Mouse (Mus musculus): Measurements from ENCODE around the gene Gm3646. TPM values are rescaled to one million over a fixed set of nuclear protein-coding genes. Genes with fewer than 3 reads are reported as not detected.

The Gm3646 gene
- polyA plus RNA-seq, 1 experiment from 2014 or later, result not detected

DNA sequence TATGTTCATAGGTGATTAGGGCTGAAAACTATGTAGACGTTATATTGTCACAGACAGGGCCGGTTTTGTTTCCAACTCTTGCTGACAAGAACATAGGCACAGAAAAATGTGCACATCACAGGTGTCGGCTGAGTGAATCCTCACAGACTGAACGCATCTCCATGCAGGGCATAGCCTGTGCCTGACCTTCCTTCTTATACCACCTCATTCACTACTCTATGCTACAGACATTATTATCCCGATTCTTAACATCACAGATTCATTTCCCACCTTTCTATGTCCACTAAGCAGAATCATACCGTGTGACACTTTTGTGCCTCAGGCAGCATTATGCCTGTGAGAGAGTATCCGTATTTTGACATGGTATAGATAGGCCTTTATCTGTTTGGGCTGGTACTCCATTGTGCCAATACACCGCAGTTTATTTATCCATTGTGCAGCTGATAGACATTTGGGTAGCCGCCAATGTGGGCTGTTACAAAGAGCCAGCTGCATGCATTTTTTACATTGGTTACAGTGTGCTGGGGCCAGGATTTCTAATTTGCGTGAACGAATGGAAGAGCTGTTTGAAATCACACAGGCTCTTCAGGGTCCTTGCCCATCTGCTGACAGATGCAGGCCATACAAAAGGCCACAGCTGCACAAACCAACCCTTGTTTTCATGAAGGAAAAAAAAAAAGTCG is 33.5 kb upstream of the Gm3646 start:
- 63% methylated on average over 12 of the region's 12 CpGs for WGBS
- Histone ChIP-seq H3K9me3 (replicated peaks; ENCODE audit: control insufficient read depth, low read length) (no peaks in the 10 kb centered on the region), H3K27ac (ENCODE audit: low read length) (no peak overlapping the region), H3K36me3 (ENCODE audit: control insufficient read depth, insufficient read depth, low read length) (no peaks in the 10 kb centered on the region), H3K27me3 (ENCODE audit: control insufficient read depth, insufficient read depth, low read length) (no peaks in the 10 kb centered on the region), H3K9ac (ENCODE audit: low read length) (no peak overlapping the region), H3K4me2 (ENCODE audit: low read depth, low read length) (no peak overlapping the region), H3K4me3 (replicated peaks; ENCODE audit: low read length) (no peak overlapping the region), H3K4me1 (ENCODE audit: control insufficient read depth, insufficient read depth, low read length) (0 out of 2 replicates have a peak, but pooled peaks cover 3% of the 10 kb centered on the region)
- no peak for ATAC-seq (ENCODE audit: insufficient read depth, low FRiP score)

DNA sequence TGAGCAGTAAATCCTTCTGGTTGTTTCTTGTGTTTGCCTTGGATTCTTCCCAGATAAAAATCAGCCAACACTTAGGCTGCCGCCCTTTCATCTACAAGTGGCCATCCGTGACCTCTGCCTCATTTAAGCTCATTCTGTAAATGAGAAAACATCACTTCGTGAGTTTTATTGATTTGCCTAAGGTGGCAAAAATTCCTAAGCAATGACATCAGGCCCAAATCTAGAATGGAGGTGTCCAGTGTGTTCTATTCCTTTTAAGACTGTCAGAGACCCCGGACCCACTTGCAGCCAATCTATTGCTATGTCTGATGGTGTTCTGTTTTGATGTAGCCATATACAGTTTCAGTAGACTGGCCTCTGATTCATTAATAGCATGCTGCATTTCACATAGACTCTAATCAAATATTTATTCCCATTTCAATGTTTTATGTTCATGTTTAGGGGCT is 26.5 kb upstream of the Gm3646 start:
- Histone ChIP-seq H3K4me3 (replicated peaks; ENCODE audit: low read length) (no peak overlapping the region), H3K27ac (ENCODE audit: low read length) (no peak overlapping the region), H3K27me3 (ENCODE audit: control insufficient read depth, insufficient read depth, low read length) (no peaks in the 10 kb centered on the region), H3K9ac (ENCODE audit: low read length) (no peak overlapping the region), H3K36me3 (ENCODE audit: control insufficient read depth, insufficient read depth, low read length) (no peaks in the 10 kb centered on the region), H3K9me3 (replicated peaks; ENCODE audit: control insufficient read depth, low read length) (no peaks in the 10 kb centered on the region), H3K4me2 (ENCODE audit: low read depth, low read length) (no peak overlapping the region), H3K4me1 (ENCODE audit: control insufficient read depth, insufficient read depth, low read length) (no peaks in the 10 kb centered on the region)
- no peak for ATAC-seq (ENCODE audit: insufficient read depth, low FRiP score)
- WGBS, result 59% methylated on average over 4 of the region's 4 CpGs

DNA sequence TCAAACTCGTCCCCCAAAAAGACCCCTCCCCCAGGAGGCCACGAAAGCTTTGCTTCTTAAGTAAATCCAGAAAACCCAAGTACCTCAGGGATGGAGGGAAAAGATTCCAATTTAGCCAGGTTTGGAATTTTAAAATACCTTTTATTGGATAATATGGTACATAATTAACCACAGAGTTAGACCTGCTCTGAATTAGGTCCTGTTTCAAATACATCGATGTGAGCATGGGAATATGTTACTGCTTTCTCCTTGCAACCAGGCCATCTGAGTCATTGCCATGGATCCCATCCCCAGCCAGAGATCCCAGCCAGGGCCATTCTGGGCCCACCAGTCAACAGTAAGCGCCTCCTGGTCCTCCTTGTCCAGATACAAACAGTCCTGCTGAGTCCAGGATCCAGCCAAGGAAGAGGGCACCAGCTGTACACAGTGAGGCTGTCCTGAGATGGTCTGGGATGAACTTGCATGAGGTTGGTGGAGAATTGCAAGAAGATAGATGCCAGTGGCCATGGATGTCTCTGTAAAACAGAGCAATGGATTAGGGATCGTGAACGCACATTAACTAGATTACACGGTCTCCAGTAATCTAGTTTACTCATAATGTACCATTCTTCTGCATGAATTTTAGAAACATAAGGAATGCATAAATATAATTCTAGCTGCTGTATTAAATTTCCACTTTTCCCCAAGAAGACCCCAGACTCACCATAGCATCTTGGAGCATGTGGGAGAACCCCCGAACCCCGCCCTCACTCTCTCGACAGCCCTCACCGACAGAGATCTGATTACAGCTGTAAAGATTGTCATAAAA is 25.9 kb upstream of the Gm3646 start:
- Histone ChIP-seq H3K27me3 (ENCODE audit: control insufficient read depth, insufficient read depth, low read length) (no peaks in the 10 kb centered on the region), H3K27ac (ENCODE audit: low read length) (no peak overlapping the region), H3K9ac (ENCODE audit: low read length) (no peak overlapping the region), H3K4me3 (replicated peaks; ENCODE audit: low read length) (no peak overlapping the region), H3K36me3 (ENCODE audit: control insufficient read depth, insufficient read depth, low read length) (no peaks in the 10 kb centered on the region), H3K9me3 (replicated peaks; ENCODE audit: control insufficient read depth, low read length) (no peaks in the 10 kb centered on the region), H3K4me1 (ENCODE audit: control insufficient read depth, insufficient read depth, low read length) (no peaks in the 10 kb centered on the region), H3K4me2 (ENCODE audit: low read depth, low read length) (no peak overlapping the region)
- 75% methylated on average over 11 of the region's 11 CpGs for WGBS
- ATAC-seq (ENCODE audit: insufficient read depth, low FRiP score), result no peak

DNA sequence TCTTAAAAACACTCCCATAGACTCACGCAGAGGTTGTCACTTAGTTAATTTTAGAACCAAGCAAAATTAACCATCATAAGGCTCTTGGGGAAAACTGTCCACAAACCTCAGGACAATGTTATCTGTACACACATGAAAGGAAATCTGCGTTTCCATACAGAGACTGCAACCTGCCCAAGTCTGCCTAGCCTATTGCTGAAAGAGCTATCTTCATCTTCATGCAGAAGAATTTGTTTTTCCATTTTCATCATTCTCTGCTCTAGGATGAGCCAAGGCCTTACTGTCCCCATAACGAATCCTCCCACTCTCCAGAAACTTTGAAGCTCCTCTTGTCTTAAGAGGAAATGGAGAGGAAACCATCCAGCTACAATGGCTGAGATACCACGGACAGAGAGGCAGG is 19.8 kb upstream of the Gm3646 start:
- H3K9ac ChIP-seq (ENCODE audit: low read length), result no peak overlapping the region
- 68% methylated on average over 4 of the region's 4 CpGs for WGBS
- H3K4me2 ChIP-seq (ENCODE audit: low read depth, low read length), result no peak overlapping the region
- no peaks in the 10 kb centered on the region for H3K4me1 ChIP-seq (ENCODE audit: control insufficient read depth, insufficient read depth, low read length)
- H3K27ac ChIP-seq (ENCODE audit: low read length), result no peak overlapping the region
- H3K9me3 ChIP-seq (replicated peaks; ENCODE audit: control insufficient read depth, low read length), result no peaks in the 10 kb centered on the region
- no peaks in the 10 kb centered on the region for H3K36me3 ChIP-seq (ENCODE audit: control insufficient read depth, insufficient read depth, low read length)
- H3K27me3 ChIP-seq (ENCODE audit: control insufficient read depth, insufficient read depth, low read length), result no peaks in the 10 kb centered on the region
- no peak overlapping the region for H3K4me3 ChIP-seq (replicated peaks; ENCODE audit: low read length)
- no peak for ATAC-seq (ENCODE audit: insufficient read depth, low FRiP score)

DNA sequence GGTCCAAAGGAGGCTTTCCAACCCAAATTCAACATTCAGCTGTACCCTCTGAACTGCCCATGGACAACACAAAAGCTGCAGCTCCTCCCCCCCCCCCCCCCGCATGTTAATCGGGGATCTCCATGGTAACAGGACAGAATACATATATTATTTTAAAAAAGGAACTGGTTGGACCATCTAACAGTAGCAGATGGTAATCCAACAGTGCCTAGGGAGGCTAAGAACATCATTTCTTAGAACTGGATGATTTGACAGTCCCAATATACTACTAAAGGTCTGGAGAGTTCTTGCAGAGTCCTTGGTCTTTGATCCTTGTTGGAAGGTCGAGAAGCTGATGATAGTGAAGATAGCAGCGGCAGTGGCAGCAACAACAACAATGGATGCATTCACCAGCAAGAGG is 19.1 kb upstream of the Gm3646 start:
- Histone ChIP-seq H3K9me3 (replicated peaks; ENCODE audit: control insufficient read depth, low read length) (no peaks in the 10 kb centered on the region), H3K27ac (ENCODE audit: low read length) (no peak overlapping the region), H3K4me2 (ENCODE audit: low read depth, low read length) (no peak overlapping the region), H3K9ac (ENCODE audit: low read length) (no peak overlapping the region), H3K4me3 (replicated peaks; ENCODE audit: low read length) (no peak overlapping the region), H3K4me1 (ENCODE audit: control insufficient read depth, insufficient read depth, low read length) (no peaks in the 10 kb centered on the region), H3K27me3 (ENCODE audit: control insufficient read depth, insufficient read depth, low read length) (no peaks in the 10 kb centered on the region), H3K36me3 (ENCODE audit: control insufficient read depth, insufficient read depth, low read length) (no peaks in the 10 kb centered on the region)
- no peak for ATAC-seq (ENCODE audit: insufficient read depth, low FRiP score)
- 56% methylated on average over 4 of the region's 4 CpGs for WGBS

DNA sequence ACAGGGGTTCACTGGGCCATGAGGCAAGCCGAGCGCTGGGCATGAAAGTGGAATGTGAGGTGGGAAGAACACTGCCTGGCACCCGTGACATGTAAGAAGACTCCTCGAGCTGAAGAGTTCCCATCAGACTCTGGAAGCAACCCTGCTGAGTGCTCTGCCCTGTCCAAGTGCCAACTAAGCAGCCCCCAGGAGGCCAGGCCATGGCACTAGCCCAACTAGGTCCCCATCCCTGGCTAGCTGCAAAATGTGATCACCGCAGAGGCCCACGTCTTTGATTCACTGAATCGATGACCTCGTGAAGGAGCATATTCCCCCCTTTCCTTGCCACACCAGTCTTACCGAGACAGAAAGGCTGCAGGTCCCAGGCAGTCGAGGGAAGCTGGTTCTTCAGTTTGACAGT is 14.5 kb upstream of the Gm3646 start:
- no peaks in the 10 kb centered on the region for H3K9me3 ChIP-seq (replicated peaks; ENCODE audit: control insufficient read depth, low read length)
- no peak overlapping the region for H3K4me2 ChIP-seq (ENCODE audit: low read depth, low read length)
- no peak overlapping the region for H3K9ac ChIP-seq (ENCODE audit: low read length)
- no peaks in the 10 kb centered on the region for H3K4me1 ChIP-seq (ENCODE audit: control insufficient read depth, insufficient read depth, low read length)
- no peak for ATAC-seq (ENCODE audit: insufficient read depth, low FRiP score)
- 69% methylated on average over 10 of the region's 10 CpGs for WGBS
- no peak overlapping the region for H3K27ac ChIP-seq (ENCODE audit: low read length)
- no peaks in the 10 kb centered on the region for H3K36me3 ChIP-seq (ENCODE audit: control insufficient read depth, insufficient read depth, low read length)
- H3K4me3 ChIP-seq (replicated peaks; ENCODE audit: low read length), result no peak overlapping the region
- no peaks in the 10 kb centered on the region for H3K27me3 ChIP-seq (ENCODE audit: control insufficient read depth, insufficient read depth, low read length)

DNA sequence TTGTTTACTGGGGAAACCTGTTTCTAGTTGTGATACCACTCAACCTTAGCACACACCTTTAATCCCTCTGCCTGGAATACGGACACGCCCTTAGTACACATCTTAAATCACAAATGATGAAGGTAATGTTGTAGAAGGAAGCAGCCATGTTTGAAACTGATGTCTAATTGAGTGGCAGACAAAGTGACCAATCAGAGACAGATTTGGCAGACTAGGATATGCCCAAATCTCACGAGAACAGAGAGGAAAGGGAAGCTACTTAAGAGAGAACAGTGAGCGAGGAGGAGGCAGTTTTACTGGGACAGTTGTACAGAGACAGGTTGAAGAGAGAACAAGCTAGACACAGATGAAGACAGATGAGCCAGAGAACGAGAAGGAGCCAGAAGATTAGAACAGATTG is 10.6 kb upstream of the Gm3646 start:
- no peak overlapping the region for H3K4me2 ChIP-seq (ENCODE audit: low read depth, low read length)
- no peak overlapping the region for H3K27ac ChIP-seq (ENCODE audit: low read length)
- no peaks in the 10 kb centered on the region for H3K4me1 ChIP-seq (ENCODE audit: control insufficient read depth, insufficient read depth, low read length)
- H3K9ac ChIP-seq (ENCODE audit: low read length), result no peak overlapping the region
- 80% methylated on average over 5 of the region's 5 CpGs for WGBS
- no peaks in the 10 kb centered on the region for H3K27me3 ChIP-seq (ENCODE audit: control insufficient read depth, insufficient read depth, low read length)
- H3K4me3 ChIP-seq (replicated peaks; ENCODE audit: low read length), result no peak overlapping the region
- no peaks in the 10 kb centered on the region for H3K36me3 ChIP-seq (ENCODE audit: control insufficient read depth, insufficient read depth, low read length)
- H3K9me3 ChIP-seq (replicated peaks; ENCODE audit: control insufficient read depth, low read length), result no peaks in the 10 kb centered on the region
- ATAC-seq (ENCODE audit: insufficient read depth, low FRiP score), result no peak

DNA sequence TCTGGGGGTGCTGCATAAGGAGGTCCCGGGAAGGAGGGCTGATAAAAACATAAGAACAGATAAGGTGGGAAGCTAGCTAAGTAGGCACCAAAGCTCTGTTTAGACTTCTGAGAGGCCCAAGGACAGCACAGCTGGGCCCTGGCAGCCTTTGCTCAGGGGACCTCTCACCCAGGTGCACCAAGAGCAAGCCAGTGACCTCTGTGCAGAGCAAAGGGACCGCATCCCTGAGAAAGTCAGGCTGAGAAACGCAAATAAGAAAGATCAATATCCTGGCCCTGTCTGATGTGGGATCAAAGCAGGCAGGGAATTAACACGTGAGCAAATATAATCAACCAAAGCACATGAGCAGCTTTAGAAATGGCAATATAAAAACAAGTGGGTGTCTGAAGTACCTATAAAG is 7.9 kb upstream of the Gm3646 start:
- Histone ChIP-seq H3K4me3 (replicated peaks; ENCODE audit: low read length) (no peak overlapping the region), H3K9ac (ENCODE audit: low read length) (no peak overlapping the region), H3K4me2 (ENCODE audit: low read depth, low read length) (no peak overlapping the region), H3K36me3 (ENCODE audit: control insufficient read depth, insufficient read depth, low read length) (no peaks in the 10 kb centered on the region), H3K27ac (ENCODE audit: low read length) (no peak overlapping the region), H3K27me3 (ENCODE audit: control insufficient read depth, insufficient read depth, low read length) (no peaks in the 10 kb centered on the region), H3K9me3 (replicated peaks; ENCODE audit: control insufficient read depth, low read length) (no peaks in the 10 kb centered on the region), H3K4me1 (ENCODE audit: control insufficient read depth, insufficient read depth, low read length) (no peaks in the 10 kb centered on the region)
- WGBS, result 44% methylated on average over 4 of the region's 4 CpGs
- no peak for ATAC-seq (ENCODE audit: insufficient read depth, low FRiP score)

DNA sequence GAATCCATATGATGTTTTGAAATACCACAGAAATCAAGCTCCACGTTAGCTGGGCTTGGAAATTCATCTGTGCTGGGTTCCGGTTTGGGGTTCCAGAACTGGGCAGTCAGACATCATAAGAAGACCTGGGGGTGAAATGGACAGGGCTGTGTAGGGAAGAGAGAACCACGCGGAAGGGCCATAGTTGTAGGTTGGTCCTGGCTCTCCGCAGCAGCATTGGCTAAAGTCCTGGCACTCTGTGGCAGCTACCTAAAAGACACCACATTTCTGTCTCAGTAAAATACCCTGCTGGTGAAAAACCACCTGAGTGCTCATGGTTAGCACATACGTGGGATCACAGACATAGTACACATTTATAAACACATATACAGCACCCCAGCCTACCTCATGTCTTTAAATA is 343 bp downstream of the Gm3646 start:
- H3K9me3 ChIP-seq (replicated peaks; ENCODE audit: control insufficient read depth, low read length), result no peaks in the 10 kb centered on the region
- ATAC-seq (ENCODE audit: insufficient read depth, low FRiP score), result no peak
- no peak overlapping the region for H3K9ac ChIP-seq (ENCODE audit: low read length)
- 74% methylated on average over 6 of the region's 6 CpGs for WGBS
- H3K4me3 ChIP-seq (replicated peaks; ENCODE audit: low read length), result no peak overlapping the region
- H3K27ac ChIP-seq (ENCODE audit: low read length), result peak overlapping the region; percentile 36; the same call in 1 of the 2 replicates
- H3K4me2 ChIP-seq (ENCODE audit: low read depth, low read length), result no peak overlapping the region
- no peaks in the 10 kb centered on the region for H3K27me3 ChIP-seq (ENCODE audit: control insufficient read depth, insufficient read depth, low read length)
- no peaks in the 10 kb centered on the region for H3K36me3 ChIP-seq (ENCODE audit: control insufficient read depth, insufficient read depth, low read length)
- no peaks in the 10 kb centered on the region for H3K4me1 ChIP-seq (ENCODE audit: control insufficient read depth, insufficient read depth, low read length)

All from stomach, embryonic 16.5 days (tissue).